Mouse (Mus musculus): ENCODE results near the gene Phldb2. TPM values are rescaled to one million over a fixed set of nuclear protein-coding genes. Genes with fewer than 3 reads are reported as not detected.

The Phldb2 gene
- polyA plus RNA-seq, 1 experiment, result 25.7 TPM

DNA sequence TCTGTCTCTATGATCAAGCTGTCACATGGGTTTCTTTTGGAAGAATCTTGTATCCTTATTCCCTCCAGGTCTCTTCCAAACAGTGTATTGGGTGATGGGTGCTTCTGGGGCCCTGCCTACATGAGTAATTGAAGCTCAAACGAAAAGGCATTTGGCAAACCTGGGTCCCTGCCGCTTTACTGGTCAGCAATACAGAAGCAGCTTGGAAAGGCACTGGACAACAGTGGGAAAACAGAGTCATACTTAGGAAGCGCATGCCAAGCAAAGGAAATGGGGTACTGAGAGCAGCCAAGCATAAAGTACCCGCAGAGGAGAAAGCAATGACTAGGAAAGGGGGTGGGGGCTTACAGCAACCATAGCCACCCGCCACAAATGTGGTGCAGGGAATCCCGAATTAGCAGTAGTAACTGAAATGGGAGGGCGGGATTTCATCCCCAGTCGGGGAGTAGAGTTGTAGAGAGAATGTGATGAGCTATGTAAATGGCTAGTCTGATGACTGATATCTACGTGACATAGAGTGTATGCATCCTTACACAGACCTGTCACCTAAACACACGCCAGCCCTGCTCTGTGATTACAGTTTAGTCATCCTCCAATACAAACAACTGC lies 233.3 kb downstream of the Phldb2 start:
- Histone ChIP-seq H3K4me3 (no peak overlapping the region), H3K79me2 (ENCODE audit: control insufficient read depth, insufficient read depth) (no peaks in the 10 kb centered on the region), H3K27me3 (ENCODE audit: control insufficient read depth, insufficient read depth, insufficient read length) (no peaks in the 10 kb centered on the region), H3ac (ENCODE audit: control insufficient read depth, insufficient read length) (no peak overlapping the region), H3K4me2 (ENCODE audit: low read depth) (peak overlapping the region; percentile 27), H3K36me3 (ENCODE audit: control insufficient read depth, insufficient read depth) (no peaks in the 10 kb centered on the region)
- TF ChIP-seq TCF3 (IDR thresholded peaks at IDR 0.05; ENCODE audit: insufficient read length, low read depth), result no peak
- no peak for TF ChIP-seq USF1 (IDR thresholded peaks at IDR 0.05; ENCODE audit: low read depth)
- no peak for TF ChIP-seq MAX (IDR thresholded peaks at IDR 0.05; ENCODE audit: low read depth)
- TF ChIP-seq POLR2A (IDR thresholded peaks at IDR 0.05; ENCODE audit: insufficient read length, low read depth), result no peak
- TF ChIP-seq MYOD1 (IDR thresholded peaks at IDR 0.05; ENCODE audit: control insufficient read depth in 1 of 3, insufficient read length in 2 of 3, low read depth in 2 of 3), result no peak
- no peak for TF ChIP-seq CEBPB (IDR thresholded peaks at IDR 0.05; ENCODE audit: insufficient read depth, poor library complexity, severe bottlenecking)
- no peak for TF ChIP-seq SRF (IDR thresholded peaks at IDR 0.05; ENCODE audit: control insufficient read depth, insufficient read length, low read depth)
- no peak for TF ChIP-seq E2F4 (IDR thresholded peaks at IDR 0.05; ENCODE audit: insufficient read depth)
- no peak for TF ChIP-seq POLR2AphosphoS2 (IDR thresholded peaks at IDR 0.05; ENCODE audit: insufficient read length, low read depth)
- no peak for TF ChIP-seq TCF12 (IDR thresholded peaks at IDR 0.05; ENCODE audit: insufficient read depth, poor library complexity, severe bottlenecking)

DNA sequence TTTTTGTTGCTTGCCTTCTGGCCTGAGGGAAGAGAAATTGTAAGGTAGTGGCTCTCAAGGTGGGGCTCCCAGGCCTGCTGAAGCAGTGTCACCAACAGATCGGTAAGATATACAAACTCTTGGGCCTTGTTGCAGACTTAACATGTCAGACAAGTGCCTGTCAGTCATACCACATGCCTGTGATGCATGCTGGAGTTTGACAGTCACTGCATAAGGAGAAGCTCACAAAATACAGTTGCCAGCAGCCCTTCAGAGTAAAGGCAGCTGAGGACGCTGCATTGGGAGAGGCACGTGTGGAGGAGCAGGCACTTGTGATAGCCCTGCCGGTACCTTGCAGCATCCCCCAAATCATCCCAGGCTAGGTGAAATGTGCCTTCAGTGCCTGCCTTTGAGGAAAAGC lies 235.1 kb downstream of the Phldb2 start:
- Histone ChIP-seq H3ac (ENCODE audit: control insufficient read depth, insufficient read length) (no peak overlapping the region), H3K4me3 (no peak overlapping the region), H3K4me2 (ENCODE audit: low read depth) (no peak overlapping the region), H3K36me3 (ENCODE audit: control insufficient read depth, insufficient read depth) (no peaks in the 10 kb centered on the region), H3K27me3 (ENCODE audit: control insufficient read depth, insufficient read depth, insufficient read length) (no peaks in the 10 kb centered on the region), H3K79me2 (ENCODE audit: control insufficient read depth, insufficient read depth) (no peaks in the 10 kb centered on the region)
- TF ChIP-seq SRF (IDR thresholded peaks at IDR 0.05; ENCODE audit: control insufficient read depth, insufficient read length, low read depth), result no peak
- TF ChIP-seq TCF3 (IDR thresholded peaks at IDR 0.05; ENCODE audit: insufficient read length, low read depth), result no peak
- TF ChIP-seq POLR2A (IDR thresholded peaks at IDR 0.05; ENCODE audit: insufficient read length, low read depth), result no peak
- TF ChIP-seq CEBPB (IDR thresholded peaks at IDR 0.05; ENCODE audit: insufficient read depth, poor library complexity, severe bottlenecking), result no peak
- no peak for TF ChIP-seq USF1 (IDR thresholded peaks at IDR 0.05; ENCODE audit: low read depth)
- no peak for TF ChIP-seq MYOD1 (IDR thresholded peaks at IDR 0.05; ENCODE audit: control insufficient read depth in 1 of 3, insufficient read length in 2 of 3, low read depth in 2 of 3)
- TF ChIP-seq REST (IDR thresholded peaks at IDR 0.05; ENCODE audit: insufficient read depth, insufficient read length), result no peak
- no peak for TF ChIP-seq TCF12 (IDR thresholded peaks at IDR 0.05; ENCODE audit: insufficient read depth, poor library complexity, severe bottlenecking)
- no peak for TF ChIP-seq E2F4 (IDR thresholded peaks at IDR 0.05; ENCODE audit: insufficient read depth)
- TF ChIP-seq MAX (IDR thresholded peaks at IDR 0.05; ENCODE audit: low read depth), result no peak
- no peak for TF ChIP-seq POLR2AphosphoS2 (IDR thresholded peaks at IDR 0.05; ENCODE audit: insufficient read length, low read depth)
- no peak for TF ChIP-seq MYOG (IDR thresholded peaks at IDR 0.05; ENCODE audit: control insufficient read depth in 1 of 3, insufficient read depth in 1 of 3, insufficient read length in 2 of 3, low read depth in 2 of 3)

DNA sequence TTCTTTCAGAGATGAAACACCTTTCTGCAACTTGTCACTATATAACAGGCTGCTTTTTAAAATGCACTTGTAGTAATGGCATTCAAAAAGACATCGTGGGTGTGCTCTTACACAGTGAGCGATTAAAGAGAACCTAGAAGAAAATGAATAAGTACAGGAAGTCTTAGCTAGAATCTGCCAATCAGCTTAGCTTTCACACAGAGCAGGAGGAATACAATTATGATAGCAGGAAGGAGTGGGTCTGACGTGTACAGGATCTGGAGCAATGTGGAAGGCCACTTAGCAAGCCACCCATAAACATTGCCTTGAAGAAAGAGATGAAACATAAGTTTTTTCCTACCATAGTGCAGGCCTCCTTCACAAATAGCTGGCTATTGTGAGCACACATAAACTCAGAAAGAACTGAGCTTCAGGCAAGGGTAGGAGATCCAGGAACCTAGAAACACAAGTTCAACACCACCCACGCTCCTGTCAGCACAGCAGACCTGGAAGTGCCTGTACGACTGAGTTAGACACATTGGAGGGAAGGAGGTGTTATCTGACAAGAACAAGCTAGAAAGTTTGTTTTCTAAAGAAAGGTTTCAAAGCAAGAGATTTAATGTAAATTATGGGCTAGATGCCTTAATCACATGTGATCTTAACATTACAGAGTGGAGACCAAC lies 238.8 kb downstream of the Phldb2 start:
- Histone ChIP-seq H3K4me3 (no peak overlapping the region), H3K79me2 (ENCODE audit: control insufficient read depth, insufficient read depth) (no peaks in the 10 kb centered on the region), H3ac (ENCODE audit: control insufficient read depth, insufficient read length) (no peak overlapping the region), H3K36me3 (ENCODE audit: control insufficient read depth, insufficient read depth) (no peaks in the 10 kb centered on the region), H3K4me2 (ENCODE audit: low read depth) (no peak overlapping the region), H3K27me3 (ENCODE audit: control insufficient read depth, insufficient read depth, insufficient read length) (no peaks in the 10 kb centered on the region)
- TF ChIP-seq E2F4 (IDR thresholded peaks at IDR 0.05; ENCODE audit: insufficient read depth) (no peak), TCF3 (IDR thresholded peaks at IDR 0.05; ENCODE audit: insufficient read length, low read depth) (no peak), POLR2A (IDR thresholded peaks at IDR 0.05; ENCODE audit: insufficient read length, low read depth) (no peak), POLR2AphosphoS2 (IDR thresholded peaks at IDR 0.05; ENCODE audit: insufficient read length, low read depth) (no peak), SRF (IDR thresholded peaks at IDR 0.05; ENCODE audit: control insufficient read depth, insufficient read length, low read depth) (no peak), REST (IDR thresholded peaks at IDR 0.05; ENCODE audit: insufficient read depth, insufficient read length) (no peak)

DNA sequence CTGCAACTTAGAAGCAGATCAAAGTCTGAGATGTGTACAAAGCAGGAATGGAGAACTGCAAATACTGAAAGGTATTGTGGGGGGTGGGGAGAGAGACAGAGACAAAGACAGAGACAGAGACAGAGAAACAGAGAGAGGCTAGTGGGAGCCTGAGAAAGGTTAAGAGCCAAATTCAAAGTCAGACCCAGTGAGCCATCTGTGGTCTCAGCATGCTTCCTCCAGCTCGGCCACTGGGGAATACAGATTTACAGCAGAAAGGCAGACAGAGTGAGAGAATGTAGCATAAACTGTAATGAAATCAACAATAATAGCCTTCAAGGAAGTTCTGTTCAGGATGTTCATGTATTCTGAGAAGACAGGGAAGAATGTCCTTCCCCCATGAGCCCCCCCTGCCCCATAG lies 239.5 kb downstream of the Phldb2 start:
- Histone ChIP-seq H3K79me2 (ENCODE audit: control insufficient read depth, insufficient read depth) (no peaks in the 10 kb centered on the region), H3K36me3 (ENCODE audit: control insufficient read depth, insufficient read depth) (no peaks in the 10 kb centered on the region), H3K4me2 (ENCODE audit: low read depth) (no peak overlapping the region), H3K27me3 (ENCODE audit: control insufficient read depth, insufficient read depth, insufficient read length) (no peaks in the 10 kb centered on the region), H3ac (ENCODE audit: control insufficient read depth, insufficient read length) (no peak overlapping the region), H3K4me3 (no peak overlapping the region)
- TF ChIP-seq TCF3 (IDR thresholded peaks at IDR 0.05; ENCODE audit: insufficient read length, low read depth), result no peak
- no peak for TF ChIP-seq SRF (IDR thresholded peaks at IDR 0.05; ENCODE audit: control insufficient read depth, insufficient read length, low read depth)
- TF ChIP-seq MAX (IDR thresholded peaks at IDR 0.05; ENCODE audit: low read depth), result no peak
- no peak for TF ChIP-seq USF1 (IDR thresholded peaks at IDR 0.05; ENCODE audit: low read depth)
- no peak for TF ChIP-seq E2F4 (IDR thresholded peaks at IDR 0.05; ENCODE audit: insufficient read depth)
- no peak for TF ChIP-seq POLR2AphosphoS2 (IDR thresholded peaks at IDR 0.05; ENCODE audit: insufficient read length, low read depth)
- TF ChIP-seq CEBPB (IDR thresholded peaks at IDR 0.05; ENCODE audit: insufficient read depth, poor library complexity, severe bottlenecking), result no peak
- no peak for TF ChIP-seq REST (IDR thresholded peaks at IDR 0.05; ENCODE audit: insufficient read depth, insufficient read length)
- TF ChIP-seq POLR2A (IDR thresholded peaks at IDR 0.05; ENCODE audit: insufficient read length, low read depth), result no peak
- no peak for TF ChIP-seq TCF12 (IDR thresholded peaks at IDR 0.05; ENCODE audit: insufficient read depth, poor library complexity, severe bottlenecking)
- TF ChIP-seq MYOG (IDR thresholded peaks at IDR 0.05; ENCODE audit: control insufficient read depth in 1 of 3, insufficient read depth in 1 of 3, insufficient read length in 2 of 3, low read depth in 2 of 3), result no peak
- TF ChIP-seq MYOD1 (IDR thresholded peaks at IDR 0.05; ENCODE audit: control insufficient read depth in 1 of 3, insufficient read length in 2 of 3, low read depth in 2 of 3), result no peak
